Comparison of ENCODE assay signal across 9 mouse cellular contexts in genomic region chr7:64156271-64156911, GRCm38 (mm10). TPM values are rescaled to one million over a fixed set of nuclear protein-coding genes. Genes with fewer than 3 reads are reported as not detected.
A peak's percentile ranks its signal among the peaks of the same experiment; 100 is the strongest.
DNase-seq lines count a peak whose midpoint lies in the region; ATAC-seq and TF ChIP-seq lines count a peak whose summit lies in the region.
"Had no signal": no experiment of that assay in that cellular context is flagged by ENCODE, and none has a peak within 500 bp of the region (broad histone marks: within the 10 kb centered on the region; RNA-seq: fewer than 3 reads in every experiment).

No protein-coding gene starts in this region.

- 63% methylated on average over 5 of the region's 5 CpGs for WGBS in heart, embryonic 13.5 days
- 24% methylated on average over 5 of the region's 5 CpGs for WGBS in lung, adult 2 months

- H3K9ac ChIP-seq in heart, embryonic 13.5 days = 0 out of 2 replicates have a peak overlapping the region, but pooled peaks have one; percentile 19

- peaks cover 13% of the 10 kb centered on the region for H3K4me1 ChIP-seq in heart, embryonic 13.5 days
- peaks cover 29% of the 10 kb centered on the region for H3K4me1 ChIP-seq in lung, adult 2 months (ENCODE audit: control insufficient read depth, insufficient read depth, low read length)

- no peaks in the 10 kb centered on the region for H3K9me3 ChIP-seq in heart, embryonic 13.5 days

- no peak for TF ChIP-seq CTCF in left cerebral cortex, adult 2 months (IDR thresholded peaks at IDR 0.05)
- no peak for TF ChIP-seq CTCF in lung, adult 2 months (IDR thresholded peaks at IDR 0.05; ENCODE audit: insufficient read depth, low read length)

- peak overlapping the region; percentile 66; the same call in 1 of the 2 replicates for H3K4me2 ChIP-seq in heart, embryonic 13.5 days

- no peaks in the 10 kb centered on the region for H3K36me3 ChIP-seq in heart, embryonic 13.5 days

- no peak for TF ChIP-seq POLR2A in lung, adult 2 months (IDR thresholded peaks at IDR 0.05; ENCODE audit: borderline replicate concordance, extremely low read depth, low read depth, low read length)

- no peak for DNase-seq in left cerebral cortex, adult 2 months (ENCODE audit: extremely low spot score in 1 of 2, low spot score in 2 of 2)
- no peak for DNase-seq in left cerebral cortex, postnatal 36 days (ENCODE audit: low spot score in 2 of 2)
- peak; percentile 68 for DNase-seq in cerebellum, adult 11-12 months
- DNase-seq in lung, adult 2 months = peak; percentile 58
- DNase-seq in right cerebral cortex, postnatal 14 days = no peak
- no peak for DNase-seq in ovary, postnatal 10 days (ENCODE audit: low spot score)
- DNase-seq in right cerebral cortex, postnatal 36 days (ENCODE audit: low spot score in 2 of 2) = no peak

- H3K4me3 ChIP-seq in left cerebral cortex, adult 2 months = no peak overlapping the region
- H3K4me3 ChIP-seq in heart, embryonic 13.5 days = no peak overlapping the region
- H3K4me3 ChIP-seq in lung, adult 2 months (replicated peaks; ENCODE audit: extremely low read depth, low read depth, low read length) = no peak overlapping the region

- H3K27ac ChIP-seq in left cerebral cortex, adult 2 months = peak overlapping the region; percentile 77
- 0 out of 2 replicates have a peak overlapping the region, but pooled peaks have one; percentile 36 for H3K27ac ChIP-seq in heart, embryonic 13.5 days (replicated peaks)
- H3K27ac ChIP-seq: macrophage had no signal

- no peaks in the 10 kb centered on the region for H3K27me3 ChIP-seq in heart, embryonic 13.5 days (replicated peaks)

- ATAC-seq in heart, embryonic 13.5 days (ENCODE audit: extremely low read depth, insufficient number of reproducible peaks, low FRiP score, low TSS enrichment) = peak; percentile 23; the same call in 1 of the 2 replicates

- intact Hi-C loops in left cerebral cortex, adult 2 months (cut with DNase I) = loop anchor here (10.0 kb wide), 1 partner anchor 302 kb away; no protein-coding TSS in a partner anchor
- intact Hi-C loops in left cerebral cortex, postnatal 36 days (cut with DNase I) = loop anchor here (2.0 to 10.0 kb wide), 3 partner anchors 92 to 402 kb away; no protein-coding TSS in a partner anchor

RNA-seq across cellular contexts. Expression of gene Trpm1, which starts 2.8 kb away (rescaled TPM):
- total RNA-seq in left cerebral cortex, adult 2 months (2021) = under 1 TPM; 0.61 TPM
- 1 to 10 TPM in 1 of 2 experiments, not detected in 1; 1.6 TPM for total RNA-seq in left cerebral cortex, postnatal 36 days (2021)
- polyA plus RNA-seq in heart, embryonic 13.5 days (2015; fragmentation: Nextera tagmentation; extraction: Ambion mirVana) = 0.16 TPM in 1 of 2 replicates, not detected in the other
- polyA plus RNA-seq in lung, adult 2 months (2012; rRNA removed) = 0.22 and 0.41 TPM in 2 replicates
- polyA plus RNA-seq: macrophage had no signal

Comparison
In these comparisons a context has a peak if more than half of its experiments do, and no peak if none do; other contexts are left out.
1. DNase-seq: peak in cerebellum, adult 11-12 months (single experiment) and lung, adult 2 months (single experiment); none in left cerebral cortex, adult 2 months (0 of 2), left cerebral cortex, postnatal 36 days (0 of 2), right cerebral cortex, postnatal 14 days (single experiment), ovary, postnatal 10 days (single experiment) and right cerebral cortex, postnatal 36 days (0 of 2).